Mouse (Mus musculus) lung, postnatal 36 days (tissue): ENCODE measurements around the gene Igf1r.
A peak's percentile ranks its signal among the peaks of the same experiment; 100 is the strongest.

Experiments
- DNase-seq: peaks from one replicate; pipeline ENCODE4 v3.0.0; 2022; ENCODE audit warnings: mixed read lengths

Igf1r gene

GRCm38 (mm10) chr7:68128271-68128674 lies 175.6 kb downstream of the Igf1r start:
- DNase-seq, result no peak

- peak; percentile 100 for DNase-seq
Observed at GRCm38 (mm10) chr7:68129077-68129511, 176.5 kb downstream of the Igf1r start.

- peak; percentile 95 for DNase-seq
Observed at GRCm38 (mm10) chr7:68129546-68130253, 177.1 kb downstream of the Igf1r start.

GRCm38 (mm10) chr7:68130950-68131580 lies 178.4 kb downstream of the Igf1r start:
- peak; percentile 72 for DNase-seq

- no peak for DNase-seq
Observed at GRCm38 (mm10) chr7:68133679-68134078, 181.1 kb downstream of the Igf1r start.

- DNase-seq, result peak; percentile 73
Observed at GRCm38 (mm10) chr7:68134948-68135347, 182.3 kb downstream of the Igf1r start.

GRCm38 (mm10) chr7:68136056-68136455 lies 183.4 kb downstream of the Igf1r start:
- no peak for DNase-seq

- no peak for DNase-seq
Observed at GRCm38 (mm10) chr7:68139384-68139783, 186.8 kb downstream of the Igf1r start.

- DNase-seq, result peak; percentile 47
Observed at GRCm38 (mm10) chr7:68140041-68140807, 187.6 kb downstream of the Igf1r start.

- DNase-seq, result no peak
Observed at GRCm38 (mm10) chr7:68144266-68144665, 191.6 kb downstream of the Igf1r start.

GRCm38 (mm10) chr7:68148297-68149048 lies 195.8 kb downstream of the Igf1r start:
- peak; percentile 61 for DNase-seq

- no peak for DNase-seq
Observed at GRCm38 (mm10) chr7:68151892-68152291, 199.3 kb downstream of the Igf1r start.

GRCm38 (mm10) chr7:68152458-68152857 lies 199.8 kb downstream of the Igf1r start:
- DNase-seq, result no peak

- DNase-seq, result no peak
Observed at GRCm38 (mm10) chr7:68153269-68153668, 200.6 kb downstream of the Igf1r start.

GRCm38 (mm10) chr7:68154588-68154987 lies 202.0 kb downstream of the Igf1r start:
- no peak for DNase-seq

GRCm38 (mm10) chr7:68160094-68160791 lies 207.6 kb downstream of the Igf1r start:
- no peak for DNase-seq

- no peak for DNase-seq
Observed at GRCm38 (mm10) chr7:68164074-68164473, 211.4 kb downstream of the Igf1r start.

GRCm38 (mm10) chr7:68172776-68173175 lies 220.1 kb downstream of the Igf1r start:
- DNase-seq, result no peak

GRCm38 (mm10) chr7:68179672-68180071 lies 227.0 kb downstream of the Igf1r start:
- DNase-seq, result peak; percentile 15

GRCm38 (mm10) chr7:68181104-68181503 lies 228.5 kb downstream of the Igf1r start:
- DNase-seq, result no peak

- no peak for DNase-seq
Observed at GRCm38 (mm10) chr7:68182025-68182424, 229.4 kb downstream of the Igf1r start.

GRCm38 (mm10) chr7:68182773-68183172 lies 230.1 kb downstream of the Igf1r start:
- DNase-seq, result no peak
